Mouse (Mus musculus) T-helper 1 cell (primary cell): ENCODE results near the gene Ticam1.

ENCODE experiments used
- in situ Hi-C: fragments of 300-600 bp; cut with MboI, MseI; formaldehyde crosslinking; loops from one replicate; pipeline ENCODE4 v1.15.1; 2025; ENCODE audit warnings: high pct_unique_total_duplicates

Ticam1 gene

DNA sequence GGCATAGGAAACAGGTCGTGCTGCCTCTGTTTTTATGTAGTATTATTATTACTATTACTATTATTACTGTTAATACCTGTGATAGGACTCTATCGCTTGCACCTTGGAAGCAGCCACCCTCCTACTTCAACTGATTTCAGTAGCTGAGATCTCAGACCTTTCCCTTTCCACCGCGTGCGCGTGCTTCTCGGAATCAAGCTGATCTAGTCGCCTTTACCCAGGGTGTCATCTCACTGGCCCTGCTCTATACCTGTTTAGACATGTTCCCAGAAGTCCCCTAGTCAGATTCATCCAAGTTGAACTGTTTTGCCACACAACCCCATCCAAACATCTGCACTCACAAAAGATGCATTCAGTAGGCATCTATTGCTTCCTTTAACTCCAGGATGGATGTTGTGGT lies 43.2 kb downstream of the Ticam1 start:
- in situ Hi-C loops = no loop called here

DNA sequence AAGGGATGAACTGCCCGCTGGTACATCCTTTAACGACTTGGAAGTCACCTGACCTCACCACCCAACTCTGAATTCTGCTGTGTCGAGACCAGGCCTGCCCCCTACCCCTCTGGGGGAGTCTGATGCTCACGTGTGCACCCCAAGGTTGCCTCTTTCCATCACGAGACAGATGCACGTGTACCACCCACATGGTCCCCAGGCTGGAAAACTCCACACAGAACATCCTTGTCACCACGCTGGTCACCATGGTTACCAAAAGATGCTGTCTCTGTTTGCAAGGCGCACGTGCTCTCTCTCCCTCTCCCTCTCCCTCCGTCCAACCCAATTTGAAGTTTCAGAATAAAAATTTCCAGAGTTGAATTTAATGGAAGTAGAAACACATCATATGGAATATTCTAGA lies 46.6 kb downstream of the Ticam1 start:
- in situ Hi-C loops = no loop called here

DNA sequence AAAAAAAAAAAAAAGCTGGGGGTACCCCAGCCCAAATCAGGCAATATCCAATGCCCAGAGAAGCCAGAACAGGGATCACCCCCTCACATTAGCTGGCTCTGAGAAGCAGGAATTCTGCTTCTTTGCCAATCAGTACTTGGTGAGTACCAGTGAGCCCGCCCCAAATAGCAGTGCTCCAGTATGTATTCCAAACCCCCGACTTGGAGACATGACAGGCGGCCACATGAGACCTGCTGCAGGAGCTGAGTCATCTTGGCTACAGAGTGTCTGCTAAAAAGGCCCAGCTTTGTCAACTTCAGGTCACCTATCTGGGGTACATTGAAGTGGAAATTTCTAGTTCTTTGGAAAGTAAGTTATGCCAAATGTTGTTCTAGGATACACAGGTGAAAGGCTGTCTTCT lies 50.0 kb downstream of the Ticam1 start:
- in situ Hi-C loops = no loop called here

DNA sequence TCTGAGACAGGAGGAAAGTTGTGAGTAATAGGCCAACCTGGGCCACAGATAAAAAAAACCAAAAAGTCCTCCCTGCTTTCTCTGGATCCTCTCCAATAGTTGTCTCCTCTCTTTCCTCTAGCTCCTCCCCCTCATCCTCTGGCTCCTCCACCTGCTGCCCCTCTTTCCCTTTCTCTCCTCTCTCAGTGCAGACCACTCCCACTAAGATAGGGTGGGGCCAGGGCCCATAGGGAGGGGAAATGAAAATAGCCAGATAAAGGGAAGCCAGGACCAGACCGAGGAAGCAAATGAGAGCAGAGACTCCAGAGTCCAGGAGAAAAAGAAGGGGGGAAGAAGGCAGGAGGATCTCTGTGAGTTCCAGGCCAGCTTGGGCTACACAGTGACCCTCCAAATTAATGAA lies 51.7 kb downstream of the Ticam1 start:
- in situ Hi-C loops = no loop called here

DNA sequence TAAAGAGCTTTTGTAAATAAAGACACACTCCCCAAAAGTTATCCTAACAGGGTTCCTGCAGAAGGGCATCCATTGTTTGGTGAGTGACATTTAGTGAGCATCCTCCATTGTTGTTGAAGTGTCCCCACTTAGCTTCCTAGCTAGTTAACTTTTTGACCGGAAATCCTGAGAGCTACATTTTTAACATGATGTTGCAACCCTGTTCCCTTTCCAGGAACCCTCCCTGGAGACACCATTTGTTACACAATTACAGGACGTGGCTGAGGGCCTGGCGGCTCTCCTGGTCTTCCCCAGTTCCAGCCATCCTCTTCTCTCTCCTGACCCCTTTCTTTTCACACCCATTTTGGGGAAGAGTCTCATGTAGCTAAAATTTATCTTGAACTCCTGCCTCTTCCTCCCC lies 56.8 kb downstream of the Ticam1 start:
- in situ Hi-C loops = loop anchor here (5.0 kb wide), 1 partner anchor 37 kb away; the partner anchor contains the start of gene Fem1a
